Mouse (Mus musculus) intestine, embryonic 15.5 days (tissue): ENCODE measurements around the gene Erbb2. TPM values are rescaled to one million over a fixed set of nuclear protein-coding genes. Genes with fewer than 3 reads are reported as not detected.

ENCODE experiments used
- ATAC-seq: fragments of 200-750 bp; cut with Nextera tagmentation; 2 replicates; pipeline ENCODE4 v1.8.0; 2017; ENCODE audit warnings: moderate TSS enrichment, moderate library complexity
- H3K27ac ChIP-seq: fragments of 300-500 bp; sonication (generic); 2 replicates; pipeline ENCODE4 v1.5.1; 2015; ENCODE audit warnings: mild to moderate bottlenecking, inconsistent platforms
- H3K27me3 ChIP-seq: fragments of 300-500 bp; sonication (generic); replicated peaks from 2 replicates; pipeline ENCODE4 v1.6.1; 2015; ENCODE audit warnings: inconsistent platforms
- H3K36me3 ChIP-seq: fragments of 300-500 bp; sonication (generic); 2 replicates; pipeline ENCODE4 v1.6.1; 2015; ENCODE audit warnings: inconsistent platforms
- H3K4me1 ChIP-seq: fragments of 300-500 bp; sonication (generic); replicated peaks from 2 replicates; pipeline ENCODE4 v1.6.1; 2015; ENCODE audit warnings: inconsistent platforms
- H3K4me2 ChIP-seq: fragments of 300-500 bp; sonication (generic); replicated peaks from 2 replicates; pipeline ENCODE4 v1.6.1; 2015; ENCODE audit warnings: mild to moderate bottlenecking, inconsistent platforms
- H3K4me3 ChIP-seq: fragments of 300-500 bp; sonication (generic); replicated peaks from 2 replicates; pipeline ENCODE4 v1.5.1; 2015; ENCODE audit warnings: inconsistent platforms
- H3K9ac ChIP-seq: fragments of 300-500 bp; sonication (generic); 2 replicates; pipeline ENCODE4 v1.6.1; 2015; ENCODE audit warnings: inconsistent platforms
- H3K9me3 ChIP-seq: fragments of 300-500 bp; sonication (generic); 2 replicates; pipeline ENCODE4 v1.6.1; 2016; ENCODE audit warnings: inconsistent platforms
- WGBS: fragments of 180-500 bp; shearing (Covaris S2); methylation state at CpG from one replicate; pipeline ENCODE4 v1.1.7; 2015; 5-methylcytosine and 5-hydroxymethylcytosine counted together
- polyA plus RNA-seq: library from polyadenylated mRNA; unstranded; fragments of >200 nt; fragmentation: Nextera tagmentation; extraction: Ambion mirVana; gene quantifications from 2 replicates; pipeline ENCODE4 v1.2.1, GENCODE M21; 2015

The Erbb2 gene
- polyA plus RNA-seq, 1 experiment from 2014 or later: 31.9 TPM

- Histone ChIP-seq H3K4me1 (peaks cover 13% of the 10 kb centered on the region), H3K36me3 (no peaks in the 10 kb centered on the region), H3K9ac (no peak overlapping the region), H3K4me3 (no peak overlapping the region), H3K27me3 (no peaks in the 10 kb centered on the region), H3K9me3 (no peaks in the 10 kb centered on the region), H3K4me2 (no peak overlapping the region), H3K27ac (no peak overlapping the region)
- WGBS: 80% methylated on average over 6 of the region's 6 CpGs
- no peak for ATAC-seq
Measured at GRCm38 (mm10) chr11:98406621-98407020, 5.6 kb upstream of the Erbb2 start.

- Histone ChIP-seq H3K9me3 (no peaks in the 10 kb centered on the region), H3K4me2 (peak overlapping the region; percentile 45), H3K27me3 (no peaks in the 10 kb centered on the region), H3K4me3 (no peak overlapping the region), H3K9ac (peak overlapping the region; percentile 3; the same call in 1 of the 2 replicates), H3K27ac (peak overlapping the region; percentile 74), H3K36me3 (no peaks in the 10 kb centered on the region), H3K4me1 (peaks cover 23% of the 10 kb centered on the region)
- ATAC-seq: peak; percentile 20; the same call in 1 of the 2 replicates
- WGBS: 32% methylated on average over 8 of the region's 8 CpGs
Measured at GRCm38 (mm10) chr11:98408872-98409271, 3.4 kb upstream of the Erbb2 start.

- Histone ChIP-seq H3K4me3 (0 out of 2 replicates have a peak overlapping the region, but pooled peaks have one; percentile 5), H3K4me1 (peaks cover 28% of the 10 kb centered on the region), H3K9me3 (no peaks in the 10 kb centered on the region), H3K4me2 (peak overlapping the region; percentile 45), H3K9ac (peak overlapping the region; percentile 3; the same call in 1 of the 2 replicates), H3K36me3 (no peaks in the 10 kb centered on the region), H3K27ac (peak overlapping the region; percentile 74; the same call in 1 of the 2 replicates), H3K27me3 (no peaks in the 10 kb centered on the region)
- 4% methylated on average over 10 of the region's 10 CpGs for WGBS
- ATAC-seq: 0 out of 2 replicates have a peak, but pooled peaks have one; percentile 23
Measured at GRCm38 (mm10) chr11:98409341-98409822, 2.9 kb upstream of the Erbb2 start.

GRCm38 (mm10) chr11:98412797-98413301, 579 bp downstream of the Erbb2 start:
- Histone ChIP-seq H3K9ac (peak overlapping the region; percentile 97), H3K4me2 (peak overlapping the region; percentile 74), H3K27me3 (no peaks in the 10 kb centered on the region), H3K27ac (peak overlapping the region; percentile 96), H3K36me3 (0 out of 2 replicates have a peak, but pooled peaks cover 3% of the 10 kb centered on the region), H3K4me1 (peaks cover 52% of the 10 kb centered on the region), H3K4me3 (peak overlapping the region; percentile 87), H3K9me3 (no peaks in the 10 kb centered on the region)
- no peak; the same call in none of the 2 replicates for ATAC-seq
- under 1% methylated on average over 40 of the region's 40 CpGs for WGBS

GRCm38 (mm10) chr11:98413731-98414130, 1.5 kb downstream of the Erbb2 start:
- Histone ChIP-seq H3K4me3 (peak overlapping the region; percentile 87), H3K9ac (peak overlapping the region; percentile 97), H3K4me1 (peaks cover 56% of the 10 kb centered on the region), H3K27ac (peak overlapping the region; percentile 62), H3K27me3 (no peaks in the 10 kb centered on the region), H3K4me2 (peak overlapping the region; percentile 74), H3K9me3 (no peaks in the 10 kb centered on the region), H3K36me3 (0 out of 2 replicates have a peak, but pooled peaks cover 3% of the 10 kb centered on the region)
- no peak for ATAC-seq
- 10% methylated on average over 7 of the region's 7 CpGs for WGBS

- Histone ChIP-seq H3K4me1 (peaks cover 53% of the 10 kb centered on the region), H3K9ac (no peak overlapping the region), H3K9me3 (no peaks in the 10 kb centered on the region), H3K4me3 (peak overlapping the region; percentile 87), H3K36me3 (0 out of 2 replicates have a peak, but pooled peaks cover 3% of the 10 kb centered on the region), H3K27ac (peak overlapping the region; percentile 62), H3K4me2 (peak overlapping the region; percentile 74), H3K27me3 (no peaks in the 10 kb centered on the region)
- 13% methylated on average over 2 of the region's 2 CpGs for WGBS
- peak; percentile 15 for ATAC-seq
Measured at GRCm38 (mm10) chr11:98414162-98414561, 1.9 kb downstream of the Erbb2 start.

- H3K4me1 ChIP-seq: peaks cover 42% of the 10 kb centered on the region
- H3K27ac ChIP-seq: no peak overlapping the region
- no peak overlapping the region for H3K4me2 ChIP-seq
- WGBS: 58% methylated on average over 1 of the region's 1 CpGs
- H3K27me3 ChIP-seq: no peaks in the 10 kb centered on the region
- no peak overlapping the region for H3K9ac ChIP-seq
- no peak overlapping the region for H3K4me3 ChIP-seq
- peaks cover 13% of the 10 kb centered on the region; the same call in 1 of the 2 replicates for H3K36me3 ChIP-seq
- no peak for ATAC-seq
- H3K9me3 ChIP-seq: no peaks in the 10 kb centered on the region
Measured at GRCm38 (mm10) chr11:98417074-98417473, 4.8 kb downstream of the Erbb2 start.

- WGBS: 65% methylated on average over 6 of the region's 6 CpGs
- no peak overlapping the region for H3K4me2 ChIP-seq
- 0 out of 2 replicates have a peak overlapping the region, but pooled peaks have one; percentile 15 for H3K27ac ChIP-seq
Measured at GRCm38 (mm10) chr11:98418273-98418672, 6.0 kb downstream of the Erbb2 start.

GRCm38 (mm10) chr11:98418939-98419547, 6.8 kb downstream of the Erbb2 start:
- H3K27ac ChIP-seq: no peak overlapping the region
- H3K4me1 ChIP-seq: peaks cover 34% of the 10 kb centered on the region
- H3K9me3 ChIP-seq: no peaks in the 10 kb centered on the region
- ATAC-seq: no peak
- no peaks in the 10 kb centered on the region for H3K27me3 ChIP-seq
- H3K4me3 ChIP-seq: no peak overlapping the region
- no peak overlapping the region for H3K4me2 ChIP-seq
- peaks cover 24% of the 10 kb centered on the region for H3K36me3 ChIP-seq
- WGBS: 79% methylated on average over 10 of the region's 10 CpGs
- H3K9ac ChIP-seq: no peak overlapping the region

More at GRCm38 (mm10) chr11:98418273-98418672, 6.0 kb downstream of the Erbb2 start:
- peaks cover 24% of the 10 kb centered on the region for H3K36me3 ChIP-seq
- H3K9ac ChIP-seq: no peak overlapping the region
- H3K27me3 ChIP-seq: no peaks in the 10 kb centered on the region
- ATAC-seq: no peak
- H3K4me3 ChIP-seq: no peak overlapping the region
- peaks cover 41% of the 10 kb centered on the region for H3K4me1 ChIP-seq
- no peaks in the 10 kb centered on the region for H3K9me3 ChIP-seq

GRCm38 (mm10) chr11:98426592-98426991, 14.3 kb downstream of the Erbb2 start:
- no peaks in the 10 kb centered on the region for H3K9me3 ChIP-seq
- 69% methylated on average over 7 of the region's 7 CpGs for WGBS
- no peak overlapping the region for H3K9ac ChIP-seq
- peak overlapping the region; percentile 46 for H3K27ac ChIP-seq
- peaks cover 34% of the 10 kb centered on the region for H3K36me3 ChIP-seq
- no peak overlapping the region for H3K4me2 ChIP-seq
- no peak overlapping the region for H3K4me3 ChIP-seq
- peaks cover 8% of the 10 kb centered on the region for H3K4me1 ChIP-seq
- no peaks in the 10 kb centered on the region for H3K27me3 ChIP-seq
- peak; percentile 58 for ATAC-seq

- no peak overlapping the region for H3K9ac ChIP-seq
- peaks cover 35% of the 10 kb centered on the region for H3K36me3 ChIP-seq
- H3K27me3 ChIP-seq: no peaks in the 10 kb centered on the region
- H3K27ac ChIP-seq: peak overlapping the region; percentile 32; the same call in 1 of the 2 replicates
- ATAC-seq: peak; percentile 73
- whole genome bisulfite sequencing: 70% methylated on average over 5 of the region's 5 CpGs
- no peak overlapping the region for H3K4me3 ChIP-seq
- no peaks in the 10 kb centered on the region for H3K9me3 ChIP-seq
- peaks cover 8% of the 10 kb centered on the region for H3K4me1 ChIP-seq
- peak overlapping the region; percentile 19; the same call in 1 of the 2 replicates for H3K4me2 ChIP-seq
Measured at GRCm38 (mm10) chr11:98428436-98428835, 16.2 kb downstream of the Erbb2 start.

GRCm38 (mm10) chr11:98431743-98432502, 19.7 kb downstream of the Erbb2 start:
- H3K4me3 ChIP-seq: no peak overlapping the region
- H3K27me3 ChIP-seq: no peaks in the 10 kb centered on the region
- H3K36me3 ChIP-seq: peaks cover 31% of the 10 kb centered on the region
- ATAC-seq: no peak
- WGBS: 85% methylated on average over 9 of the region's 9 CpGs
- H3K9me3 ChIP-seq: no peaks in the 10 kb centered on the region
- no peak overlapping the region for H3K27ac ChIP-seq
- H3K4me2 ChIP-seq: no peak overlapping the region
- H3K4me1 ChIP-seq: peaks cover 8% of the 10 kb centered on the region
- H3K9ac ChIP-seq: no peak overlapping the region
